Mouse (Mus musculus) T-helper 17 cell (primary cell): ENCODE data around the gene Lig1.

ENCODE experiments used
- in situ Hi-C, 2 experiments: fragments of 300-600 bp; cut with MboI, MseI; formaldehyde crosslinking; loops; 1 replicate in 1 of 2; 2 replicates in 1 of 2; pipeline ENCODE4 v1.15.1; 2025; ENCODE audit warnings: high pct_unique_total_duplicates in 2 of 2

Lig1 gene

GRCm38 (mm10) chr7:13277081-13277480 lies at the start of gene Lig1:
TSS of gene Lig1 (plus strand) at chr7:13277283.
- in situ Hi-C loops = loop anchor here (5.0 to 25.0 kb wide), 4 partner anchors 215 to 795 kb away; partner anchors contain the start of genes Mzf1 (in 1 of the 2) and Zfp606 (in 1 of the 2)

- in situ Hi-C loops = no loop called here
Observed at GRCm38 (mm10) chr7:13260746-13261700, 16.1 kb upstream of the Lig1 start.

GRCm38 (mm10) chr7:13263851-13264250 lies 13.2 kb upstream of the Lig1 start:
- in situ Hi-C loops = no loop called here

- in situ Hi-C loops = no loop called here
Observed at GRCm38 (mm10) chr7:13264396-13264795, 12.7 kb upstream of the Lig1 start.

- in situ Hi-C loops = no loop called here
Observed at GRCm38 (mm10) chr7:13268749-13269260, 8.3 kb upstream of the Lig1 start.

- in situ Hi-C loops = no loop called here
Observed at GRCm38 (mm10) chr7:13269394-13269793, 7.7 kb upstream of the Lig1 start.

GRCm38 (mm10) chr7:13271704-13272103 lies 5.4 kb upstream of the Lig1 start:
- in situ Hi-C loops = no loop called here

GRCm38 (mm10) chr7:13277833-13278232 lies 750 bp downstream of the Lig1 start:
- in situ Hi-C loops = loop anchor here (5.0 to 25.0 kb wide), 4 partner anchors 216 to 796 kb away; partner anchors contain the start of genes Mzf1 (in 1 of the 2) and Zfp606 (in 1 of the 2)

- in situ Hi-C loops = loop anchor here (5.0 to 25.0 kb wide), 4 partner anchors 216 to 796 kb away; partner anchors contain the start of genes Mzf1 (in 1 of the 2) and Zfp606 (in 1 of the 2)
Observed at GRCm38 (mm10) chr7:13278308-13278891, 1.3 kb downstream of the Lig1 start, which contains the start of gene Zswim9. TSS of gene Zswim9 (minus strand) at chr7:13278721.

GRCm38 (mm10) chr7:13278957-13279356 lies 1.9 kb downstream of the Lig1 start:
- in situ Hi-C loops = loop anchor here (5.0 to 25.0 kb wide), 4 partner anchors 217 to 797 kb away; partner anchors contain the start of genes Mzf1 (in 1 of the 2) and Zfp606 (in 1 of the 2)

- in situ Hi-C loops = loop anchor here (10.0 to 25.0 kb wide), 3 partner anchors 226 to 801 kb away; partner anchors contain the start of genes Mzf1 (in 1 of the 2) and Zfp606 (in 1 of the 2)
Observed at GRCm38 (mm10) chr7:13288621-13289020, 11.5 kb downstream of the Lig1 start.

GRCm38 (mm10) chr7:13290041-13290675 lies 13.1 kb downstream of the Lig1 start:
- in situ Hi-C loops = loop anchor here (10.0 to 25.0 kb wide), 4 partner anchors 228 to 1025 kb away; partner anchors contain the start of genes Mzf1 (in 1 of the 2) and Zfp606 (in 1 of the 2)

- in situ Hi-C loops = loop anchor here (10.0 to 25.0 kb wide), 4 partner anchors 229 to 1023 kb away; partner anchors contain the start of genes Mzf1 (in 1 of the 2) and Zfp606 (in 1 of the 2)
Observed at GRCm38 (mm10) chr7:13291370-13291769, 14.3 kb downstream of the Lig1 start.

- in situ Hi-C loops = loop anchor here (10.0 to 25.0 kb wide), 4 partner anchors 232 to 1021 kb away; partner anchors contain the start of genes Mzf1 (in 1 of the 2) and Zfp606 (in 1 of the 2)
Observed at GRCm38 (mm10) chr7:13293878-13294855, 17.1 kb downstream of the Lig1 start.

GRCm38 (mm10) chr7:13295256-13295655 lies 18.2 kb downstream of the Lig1 start:
- in situ Hi-C loops = loop anchor here (10.0 to 25.0 kb wide), 4 partner anchors 233 to 1020 kb away; partner anchors contain the start of genes Mzf1 (in 1 of the 2) and Zfp606 (in 1 of the 2)

GRCm38 (mm10) chr7:13297636-13298035 lies 20.6 kb downstream of the Lig1 start:
- in situ Hi-C loops = loop anchor here (10.0 to 25.0 kb wide), 4 partner anchors 235 to 1017 kb away; partner anchors contain the start of genes Mzf1 (in 1 of the 2) and Zfp606 (in 1 of the 2)

GRCm38 (mm10) chr7:13298821-13299220 lies 21.7 kb downstream of the Lig1 start:
- in situ Hi-C loops = loop anchor here (10.0 to 25.0 kb wide), 4 partner anchors 237 to 1016 kb away; partner anchors contain the start of genes Mzf1 (in 1 of the 2) and Zfp606 (in 1 of the 2)

- in situ Hi-C loops = no loop called here
Observed at GRCm38 (mm10) chr7:13301643-13302042, 24.6 kb downstream of the Lig1 start.

GRCm38 (mm10) chr7:13302780-13303179 lies 25.7 kb downstream of the Lig1 start:
- in situ Hi-C loops = no loop called here
